Mouse (Mus musculus) liver (tissue): ENCODE measurements around the gene Tiam1.

Source experiments
- DNase-seq: peaks from one replicate; pipeline ENCODE4 v3.0.0-alpha.2; 2020; ENCODE audit warnings: mixed read lengths

Gene Tiam1

DNA sequence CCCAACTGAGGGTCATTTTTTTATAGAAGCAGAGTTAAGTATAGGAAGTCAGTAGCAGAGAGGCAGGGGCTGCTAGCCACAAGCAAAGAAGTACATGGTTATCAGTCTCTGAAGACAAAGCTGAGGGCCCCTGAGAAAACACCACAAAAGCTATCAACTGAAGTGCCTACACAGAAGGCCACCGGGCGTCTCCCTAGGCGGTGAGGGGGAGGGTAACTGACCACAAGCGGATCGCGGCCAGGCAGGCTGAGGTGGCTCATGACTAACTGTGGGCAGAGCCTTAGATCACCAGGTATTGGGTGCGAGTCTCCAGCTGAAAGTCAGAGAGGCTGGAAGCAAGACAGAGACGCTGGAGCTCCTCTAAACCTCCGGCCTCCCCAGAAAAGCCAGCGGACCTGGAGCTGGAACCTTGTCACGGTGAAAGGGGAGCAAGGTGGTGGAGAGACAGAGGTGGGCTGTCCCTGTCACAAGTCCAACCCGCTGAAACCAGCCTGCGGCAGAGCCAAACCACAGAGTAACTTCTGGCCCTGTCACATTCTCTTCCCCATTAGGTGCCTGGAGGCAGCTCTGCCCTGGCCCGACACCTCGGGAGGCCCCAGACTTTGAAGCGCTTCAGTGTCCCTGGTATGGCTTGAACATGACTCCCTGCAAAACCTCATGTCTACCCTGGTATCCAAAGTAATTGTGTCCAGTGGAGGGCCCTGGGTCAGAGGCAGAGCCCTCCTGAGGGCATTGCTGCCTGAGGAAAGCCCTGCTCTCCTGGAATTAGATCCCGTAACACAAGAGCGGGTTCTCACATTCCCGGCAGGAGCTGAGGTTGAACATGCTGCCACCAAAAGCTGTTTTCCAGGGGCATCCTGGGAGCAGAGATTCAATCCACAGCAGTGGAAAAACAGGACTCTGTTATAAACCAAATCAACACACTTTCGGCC, 271.3 kb downstream of the Tiam1 start:
- peak; percentile 64 for DNase-seq

- DNase-seq, result no peak
These were observed 272.2 kb downstream of the Tiam1 start for GRCm38 (mm10) chr16:89871382-89871781.

DNA sequence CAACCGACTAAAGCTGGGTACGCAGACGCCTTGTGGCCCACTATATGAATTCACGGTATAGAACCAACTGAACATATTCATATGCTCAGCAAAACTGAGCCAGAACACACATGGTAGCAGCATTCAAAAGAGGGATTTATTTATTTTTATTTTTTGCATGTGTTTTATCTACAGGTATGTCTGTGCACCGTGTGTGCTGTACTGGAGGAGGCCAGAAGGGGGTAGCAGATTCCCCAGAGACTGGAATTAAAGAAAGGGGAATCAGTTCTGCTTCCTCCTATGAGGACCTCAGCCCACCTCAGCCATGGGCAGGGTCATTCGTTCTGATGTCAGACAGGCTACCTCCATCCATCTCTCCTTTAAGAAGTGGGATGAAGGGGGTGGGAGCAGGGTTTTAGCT, 273.5 kb downstream of the Tiam1 start:
- DNase-seq, result no peak

DNA sequence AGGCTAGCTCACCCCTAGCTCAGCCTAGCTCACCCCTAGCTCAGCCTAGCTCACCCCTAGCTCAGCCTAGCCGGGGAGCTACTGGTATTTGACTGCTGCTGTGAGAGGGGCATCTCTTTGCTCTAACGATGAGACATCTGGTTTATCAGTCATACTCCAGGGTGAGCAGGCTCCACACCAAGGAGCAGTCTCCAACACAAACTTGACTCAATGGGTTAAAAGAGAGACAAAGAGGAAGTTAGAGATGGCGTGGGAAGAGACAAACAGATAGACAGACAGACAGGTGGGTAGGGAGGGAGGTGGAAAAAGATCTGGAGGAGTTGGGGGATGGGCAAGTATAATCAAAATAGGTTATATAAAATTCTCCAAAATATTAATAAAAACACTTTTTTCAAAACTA, 275.1 kb downstream of the Tiam1 start:
- DNase-seq, result no peak

DNA sequence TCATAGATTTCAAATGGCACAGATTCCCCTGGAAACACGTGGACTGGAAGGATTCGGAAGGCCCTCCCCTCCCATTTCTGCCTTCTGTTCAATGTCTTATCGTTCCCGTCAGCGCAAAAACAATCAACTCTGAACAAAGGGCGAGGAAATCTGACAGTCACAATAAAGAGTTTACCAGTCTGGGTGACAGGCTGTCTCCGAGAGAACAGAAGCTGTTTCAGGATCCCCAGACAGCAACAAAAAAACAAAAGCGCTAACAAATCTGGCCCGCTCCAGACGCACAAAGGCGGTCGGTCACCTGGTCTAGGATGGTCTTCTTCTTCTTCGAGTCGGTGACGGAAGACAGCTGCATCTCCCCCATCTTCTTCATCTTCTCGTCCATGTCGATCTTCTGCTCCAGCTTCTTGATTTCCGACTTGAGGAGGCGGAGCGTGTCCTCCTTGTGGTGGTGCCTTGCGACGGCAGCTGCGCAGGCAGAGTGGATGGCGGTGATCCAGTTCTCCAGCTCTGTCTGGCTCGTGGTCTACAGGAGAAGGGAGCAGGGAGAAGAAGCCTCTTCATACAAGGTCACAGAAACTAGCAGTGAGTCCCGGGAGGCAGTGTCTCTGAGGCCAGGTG, 276.2 kb downstream of the Tiam1 start:
- no peak for DNase-seq

DNA sequence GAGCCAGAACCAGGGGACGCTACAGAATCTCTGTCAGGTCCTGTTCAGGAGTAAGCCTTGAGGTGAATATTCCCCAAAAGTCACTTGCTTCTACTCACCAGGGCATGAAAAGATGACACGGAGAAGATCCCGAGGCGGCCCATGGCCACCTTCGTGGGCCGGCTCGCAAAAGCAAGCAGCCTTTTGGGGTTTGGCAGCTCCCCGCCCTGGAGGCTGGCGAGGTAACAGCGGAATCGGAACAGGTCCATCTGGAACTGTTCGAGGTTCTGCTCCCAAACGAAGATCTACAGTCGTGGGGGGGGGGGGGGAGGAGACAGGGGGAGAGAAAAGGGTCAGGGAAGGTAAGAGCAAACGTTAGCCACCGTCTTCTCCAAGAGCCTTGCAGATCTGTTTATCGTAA, 278.4 kb downstream of the Tiam1 start:
- no peak for DNase-seq

DNA sequence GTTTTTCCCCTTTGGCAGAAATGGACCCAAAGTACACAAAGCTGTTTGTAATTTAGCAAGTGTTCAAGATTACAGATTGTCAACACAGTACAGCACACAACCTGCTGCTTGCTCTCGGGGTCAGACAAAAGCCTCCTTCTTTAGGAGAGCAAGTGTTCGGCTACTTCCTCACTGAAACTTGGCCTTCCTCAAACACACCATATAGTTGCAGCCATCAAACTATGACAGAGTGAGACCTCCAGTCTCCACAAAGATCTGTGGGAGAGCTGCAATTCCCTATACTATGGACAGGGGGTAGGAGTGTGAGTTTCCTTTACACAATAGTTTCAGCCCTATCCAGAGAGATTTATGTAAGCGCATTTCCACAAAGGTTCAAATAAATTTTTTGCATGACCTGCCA, 278.9 kb downstream of the Tiam1 start:
- no peak for DNase-seq

DNA sequence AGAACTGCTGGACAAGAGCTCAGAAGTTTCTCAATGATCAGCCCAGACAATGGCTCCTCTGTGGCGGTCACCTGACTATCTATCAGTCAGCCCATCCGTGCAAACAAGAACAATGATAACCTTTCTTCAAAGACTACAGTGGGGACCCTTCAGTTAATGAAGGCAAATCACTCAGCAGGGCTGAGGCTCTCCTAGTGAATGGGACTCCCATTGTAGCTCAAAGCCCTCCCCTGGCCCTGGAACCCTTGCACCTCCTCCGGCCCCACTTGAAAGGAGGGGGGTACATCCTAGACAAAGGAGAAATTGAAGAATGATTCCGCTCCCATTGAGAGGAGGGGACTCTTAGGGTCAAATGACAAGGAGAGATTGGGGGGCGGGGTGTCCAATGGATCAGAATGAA, 280.3 kb downstream of the Tiam1 start:
- no peak for DNase-seq

DNA sequence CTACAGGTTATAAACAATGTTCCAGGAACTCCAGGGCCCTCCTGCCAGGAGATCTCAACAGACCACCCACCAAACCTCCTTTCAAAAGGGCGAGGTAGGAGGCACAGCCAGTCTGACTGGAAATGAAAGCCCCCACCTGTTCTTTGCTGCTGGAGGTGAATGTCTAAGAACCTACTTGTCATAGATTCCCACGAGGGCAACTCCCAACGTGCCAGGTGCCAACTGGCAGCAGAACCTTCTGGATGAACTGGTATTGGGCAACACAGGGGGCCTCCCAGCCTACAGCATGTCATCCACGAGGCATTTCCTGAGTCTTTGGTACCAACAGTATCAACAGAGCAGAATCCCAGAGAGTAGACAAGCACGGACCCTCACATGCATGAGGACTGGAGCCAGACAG, 282.0 kb downstream of the Tiam1 start:
- DNase-seq, result no peak

- DNase-seq, result no peak
These were observed 282.9 kb downstream of the Tiam1 start for GRCm38 (mm10) chr16:89860708-89861107.

DNA sequence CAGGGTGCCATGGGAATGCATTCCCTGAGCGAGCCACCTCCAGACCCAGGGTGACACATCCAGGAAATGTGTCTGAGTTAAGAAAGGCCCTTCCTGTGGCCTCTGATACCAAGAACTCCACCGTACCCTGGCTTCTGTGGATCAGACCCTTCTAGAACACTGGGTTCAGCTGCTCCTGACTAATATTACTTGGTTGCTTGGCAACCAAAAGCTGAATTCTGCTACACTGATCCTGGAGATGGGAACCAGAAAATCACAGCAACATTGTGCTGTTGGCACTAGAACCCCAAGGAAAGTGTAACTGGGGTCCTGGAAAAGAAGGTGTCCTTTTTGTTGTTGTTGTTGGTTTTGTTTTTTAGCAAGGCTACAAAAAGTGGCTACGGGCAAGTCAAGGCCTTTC, 285.9 kb downstream of the Tiam1 start:
- DNase-seq, result no peak

- no peak for DNase-seq
These were observed 288.8 kb downstream of the Tiam1 start for GRCm38 (mm10) chr16:89854731-89855130.

DNA sequence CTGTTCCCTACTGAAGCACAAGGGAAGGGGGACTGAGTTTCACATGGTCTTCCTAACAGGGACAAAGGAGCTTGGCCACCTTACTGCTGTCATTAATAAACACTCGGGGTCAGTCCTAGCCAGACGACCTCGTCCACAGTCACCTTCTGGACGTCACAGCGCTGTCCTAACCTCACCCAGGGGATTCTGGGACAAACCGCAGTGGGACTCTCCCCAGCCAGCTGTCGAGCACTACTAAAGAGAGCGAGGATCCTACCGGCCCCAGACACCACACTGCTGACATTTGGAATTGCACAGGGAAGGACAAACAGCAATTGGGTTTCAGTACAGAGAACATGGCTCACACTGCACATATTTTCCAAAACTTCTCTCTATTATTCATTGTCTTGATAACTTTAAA, 292.2 kb downstream of the Tiam1 start:
- no peak for DNase-seq

DNA sequence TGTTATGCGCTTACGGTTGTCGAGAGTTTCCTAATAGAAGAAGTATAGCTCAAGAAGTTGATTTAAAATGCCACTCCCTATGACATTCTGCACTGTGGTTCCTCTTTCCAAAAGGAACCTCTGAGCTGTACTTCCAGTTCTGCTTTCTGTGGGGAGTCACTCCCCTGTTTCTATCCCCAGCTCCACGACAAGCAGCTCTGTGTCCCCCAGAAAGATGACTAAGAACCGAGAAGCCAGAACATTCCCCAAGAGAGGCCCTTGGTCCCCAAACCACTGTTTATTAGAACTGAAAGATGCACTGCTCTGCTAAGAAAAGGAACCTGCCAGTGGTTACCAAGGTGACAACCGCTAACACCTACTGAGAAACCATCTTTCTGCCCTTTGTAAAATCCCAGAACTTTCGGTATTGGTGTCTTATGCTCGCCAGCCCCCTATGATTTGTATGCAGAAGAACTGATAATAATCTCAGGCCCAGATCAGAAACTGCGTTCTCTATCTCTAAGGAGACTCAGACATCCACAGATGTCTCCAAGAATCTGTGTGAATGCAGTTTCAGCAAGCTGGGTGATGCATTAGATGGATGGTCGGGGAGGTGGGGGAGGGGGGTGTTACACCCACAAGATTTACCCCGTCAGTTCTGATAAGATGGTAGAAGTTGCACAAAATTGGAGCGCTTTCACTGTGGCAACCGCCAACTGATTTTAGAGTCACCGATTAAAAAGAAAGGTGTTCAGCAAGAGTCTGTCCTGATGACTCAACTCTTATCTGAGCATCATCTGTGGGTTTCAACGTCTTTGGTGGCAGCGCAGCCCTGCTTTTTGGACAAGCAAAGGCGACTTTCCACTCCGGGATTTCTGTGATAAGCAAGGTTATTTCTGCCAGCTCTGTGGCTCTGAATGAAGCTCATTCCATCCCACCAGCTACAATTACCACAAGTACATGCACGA, 294.6 kb downstream of the Tiam1 start:
- no peak for DNase-seq

DNA sequence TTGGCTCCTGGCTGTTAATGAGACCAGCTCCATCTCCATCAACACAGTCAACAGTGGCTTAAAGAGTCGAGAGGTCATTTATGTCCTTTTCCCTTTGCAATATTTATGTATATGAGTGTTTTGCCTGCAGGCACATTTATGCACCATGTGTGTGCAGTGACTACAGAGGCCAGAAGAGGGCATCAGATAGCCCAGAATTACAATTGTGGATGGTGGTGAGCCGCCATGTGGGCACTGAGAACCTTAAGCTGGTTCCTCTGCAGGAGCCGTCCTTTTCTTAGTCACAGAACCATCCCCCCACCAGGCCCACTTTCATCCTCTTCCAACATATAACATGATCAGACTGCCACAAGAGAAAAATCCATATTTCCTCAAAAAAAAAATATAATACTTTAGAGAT, 295.4 kb downstream of the Tiam1 start:
- no peak for DNase-seq

GRCm38 (mm10) chr16:89845461-89845860, 298.1 kb downstream of the Tiam1 start:
- DNase-seq, result no peak

DNA sequence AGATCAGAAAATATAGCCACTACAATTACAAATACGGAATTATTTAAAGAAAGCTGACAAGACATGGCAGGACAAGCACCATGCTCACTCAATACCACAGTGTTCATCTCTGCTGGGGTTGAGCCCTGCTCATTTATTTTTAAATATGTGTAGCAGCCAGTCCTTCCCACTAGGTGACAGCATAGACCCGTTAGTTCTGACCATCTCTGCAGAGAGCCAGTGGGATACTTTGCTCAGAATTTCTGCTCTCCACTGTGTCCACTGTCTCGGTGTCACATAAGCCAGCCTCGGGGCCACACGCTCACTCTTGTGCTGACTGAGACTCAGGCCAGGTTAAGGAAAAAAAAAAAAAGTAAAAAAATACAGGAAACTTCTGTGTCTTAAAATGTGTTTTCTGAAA, 299.0 kb downstream of the Tiam1 start:
- DNase-seq, result no peak

DNA sequence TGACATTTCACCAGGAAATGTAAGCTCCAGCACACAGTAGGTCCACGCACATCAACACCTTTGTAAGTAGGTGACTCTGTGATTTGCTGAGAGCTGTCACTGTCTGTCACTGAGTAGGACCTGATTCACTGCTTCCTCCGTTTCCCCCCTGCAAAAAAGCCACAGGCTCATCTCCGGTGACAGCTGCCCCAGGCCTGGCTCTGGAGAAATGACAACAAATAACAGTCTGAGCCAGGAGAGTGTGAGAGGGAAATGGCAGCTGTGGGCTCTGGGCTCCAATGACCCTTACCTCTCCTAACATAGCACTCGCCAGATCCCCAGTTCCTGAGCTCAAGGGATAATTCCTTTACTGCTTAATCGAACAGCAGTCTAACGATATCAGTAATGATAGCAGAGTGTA, 301.7 kb downstream of the Tiam1 start:
- no peak for DNase-seq

GRCm38 (mm10) chr16:89840361-89840760, 303.2 kb downstream of the Tiam1 start:
- no peak for DNase-seq

DNA sequence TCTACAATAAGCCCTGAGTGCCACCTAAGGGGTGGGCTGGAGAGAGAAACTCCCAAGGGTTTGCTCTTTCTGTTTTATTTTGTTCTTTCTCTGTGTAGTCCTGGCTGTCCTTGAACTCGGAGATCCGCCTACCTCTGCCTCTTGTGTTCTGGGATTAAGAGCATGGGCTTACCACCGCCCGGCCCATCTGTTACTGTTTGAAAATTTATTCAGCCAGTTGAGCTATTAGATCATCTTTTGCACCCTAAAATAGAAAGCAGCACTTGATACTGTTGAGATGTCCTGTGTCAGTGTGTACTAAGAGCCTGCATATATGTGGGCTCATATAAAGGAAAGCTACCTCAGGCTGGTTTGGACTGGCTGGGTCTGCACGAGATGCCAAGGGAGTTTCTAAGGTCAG, 303.7 kb downstream of the Tiam1 start:
- no peak for DNase-seq

DNA sequence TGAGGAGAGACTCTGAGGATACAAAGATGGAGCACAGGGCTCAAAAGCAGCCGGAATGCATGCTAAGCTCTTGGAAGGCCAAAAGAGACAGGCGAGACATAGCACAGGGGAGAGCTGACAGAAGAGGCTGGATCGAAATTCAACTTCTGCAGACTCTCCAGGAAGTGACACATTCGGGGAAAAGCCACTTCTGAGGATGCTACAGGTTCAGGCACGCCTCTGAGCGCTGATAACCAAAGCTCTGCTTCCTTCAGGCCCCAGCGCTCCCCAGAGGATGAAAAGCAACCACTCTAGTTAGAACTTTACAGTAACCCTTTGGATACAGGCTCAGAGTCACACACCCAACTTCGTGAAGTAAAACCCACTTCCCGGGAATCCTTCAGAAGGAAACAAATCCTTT, 306.5 kb downstream of the Tiam1 start:
- DNase-seq, result no peak

GRCm38 (mm10) chr16:89835551-89835950, 308.0 kb downstream of the Tiam1 start:
- DNase-seq, result no peak

- no peak for DNase-seq
These were observed 310.6 kb downstream of the Tiam1 start for GRCm38 (mm10) chr16:89833011-89833410.
